Mouse (Mus musculus) hindbrain, embryonic 11.5 days (tissue): ENCODE results near the gene Pigk. TPM values are rescaled to one million over a fixed set of nuclear protein-coding genes. Genes with fewer than 3 reads are reported as not detected.

Source experiments
- ATAC-seq: fragments of 200-750 bp; cut with Nextera tagmentation; 2 replicates; pipeline ENCODE4 v1.8.0; 2017; ENCODE audit warnings: mild to moderate bottlenecking, moderate TSS enrichment, moderate library complexity; ENCODE audit not compliant: low FRiP score
- DNase-seq: peaks from one replicate; pipeline ENCODE4 v3.0.0-alpha.2; 2015; ENCODE audit warnings: low spot score
- H3K27ac ChIP-seq: fragments of 300-500 bp; sonication (generic); 2 replicates; pipeline ENCODE4 v1.5.1; 2014; ENCODE audit warnings: mild to moderate bottlenecking, low read depth, low read length
- H3K27me3 ChIP-seq: fragments of 300-500 bp; sonication (generic); 2 replicates; pipeline ENCODE4 v1.6.1; 2014; ENCODE audit warnings: mild to moderate bottlenecking, low read length, moderate library complexity, mixed read lengths; ENCODE audit not compliant: control insufficient read depth, insufficient read depth
- H3K36me3 ChIP-seq: fragments of 300-500 bp; sonication (generic); 2 replicates; pipeline ENCODE4 v1.6.1; 2014; ENCODE audit warnings: mild to moderate bottlenecking, low read length, moderate library complexity, mixed read lengths; ENCODE audit not compliant: control insufficient read depth, insufficient read depth
- H3K4me1 ChIP-seq: fragments of 300-500 bp; sonication (generic); replicated peaks from 2 replicates; pipeline ENCODE4 v1.6.1; 2014; ENCODE audit warnings: low read length, mixed read lengths; ENCODE audit not compliant: control insufficient read depth, insufficient read depth
- H3K4me2 ChIP-seq: fragments of 300-500 bp; sonication (generic); replicated peaks from 2 replicates; pipeline ENCODE4 v1.6.1; 2014; ENCODE audit warnings: mild to moderate bottlenecking, low read depth, low read length
- H3K4me3 ChIP-seq: fragments of 300-500 bp; sonication (generic); 2 replicates; pipeline ENCODE4 v1.5.1; 2014; ENCODE audit warnings: low read depth, low read length
- H3K9ac ChIP-seq: fragments of 300-500 bp; sonication (generic); 2 replicates; pipeline ENCODE4 v1.6.1; 2014; ENCODE audit warnings: low read depth, low read length
- H3K9me3 ChIP-seq: fragments of 300-500 bp; sonication (generic); 2 replicates; pipeline ENCODE4 v1.6.1; 2016; ENCODE audit warnings: low read length; ENCODE audit not compliant: control insufficient read depth
- WGBS: fragments of 180-500 bp; shearing (Covaris S2); extraction: QIAGEN DNeasy Blood & Tissue Kit; methylation state at CpG from one replicate; pipeline ENCODE4 v1.1.7; 2014; 5-methylcytosine and 5-hydroxymethylcytosine counted together
- polyA plus RNA-seq: library from polyadenylated mRNA; unstranded; fragments of >200 nt; fragmentation: Nextera tagmentation; extraction: Ambion mirVana; gene quantifications from 2 replicates; pipeline ENCODE4 v1.2.1, GENCODE M21; 2014

The Pigk gene
- polyA plus RNA-seq, 1 experiment from 2014 or later = 58.3 TPM

DNA sequence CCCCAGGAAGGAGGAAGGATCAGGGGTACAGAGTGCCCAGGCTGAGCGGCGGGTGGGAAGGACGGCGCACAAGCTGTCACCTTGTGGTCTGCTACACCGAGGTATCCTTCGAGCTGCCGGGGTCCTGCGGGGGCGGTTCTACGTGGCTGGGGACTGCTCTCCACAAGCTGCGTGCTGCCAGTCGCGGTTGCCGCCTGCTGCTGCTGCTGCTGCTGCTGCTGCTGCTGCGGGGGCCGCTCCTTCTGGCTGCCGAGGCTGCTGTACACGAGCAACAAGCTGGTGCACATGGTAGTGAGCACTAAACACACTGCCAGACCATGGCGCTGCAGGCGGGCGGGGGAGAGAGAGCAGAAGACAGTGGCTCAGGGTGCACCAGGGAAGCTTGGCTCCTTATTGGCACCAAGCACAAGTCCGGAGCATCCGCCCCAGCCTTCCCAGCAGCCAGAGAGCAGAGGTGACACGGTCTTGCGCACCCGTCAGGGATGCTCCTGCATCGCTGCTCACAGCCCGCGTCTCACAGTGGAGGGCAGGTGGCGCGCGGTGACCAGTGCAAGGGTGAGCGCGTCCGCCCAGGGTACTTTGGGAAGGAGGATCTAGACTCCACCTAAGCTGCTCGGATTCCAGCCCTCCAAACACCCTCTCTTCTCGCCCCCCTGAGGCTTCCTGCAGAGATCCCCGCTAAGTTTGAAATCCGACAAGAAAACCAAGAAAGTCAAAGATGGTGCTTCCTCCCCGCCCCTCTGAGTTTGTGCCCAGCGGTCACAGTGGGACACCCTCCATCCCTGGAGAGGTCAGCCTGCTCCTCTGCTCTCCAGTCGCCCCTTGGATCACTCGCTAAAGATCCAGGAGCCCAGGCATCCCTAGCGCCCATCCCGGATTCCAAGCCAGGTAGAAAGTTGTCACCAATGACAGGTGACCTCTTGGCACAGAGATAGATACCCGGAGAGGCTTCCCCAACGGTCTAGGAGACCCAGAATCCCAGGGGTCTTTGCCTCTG lies 267.4 kb downstream of the Pigk start:
- ATAC-seq (peak; percentile 79), DNase-seq (peak; percentile 59)
- Histone ChIP-seq H3K9me3 (no peaks in the 10 kb centered on the region), H3K9ac (peak overlapping the region; percentile 62), H3K4me2 (peak overlapping the region; percentile 86), H3K36me3 (no peaks in the 10 kb centered on the region), H3K27me3 (peaks cover 4% of the 10 kb centered on the region), H3K27ac (no peak overlapping the region), H3K4me3 (peak overlapping the region; percentile 56), H3K4me1 (no peaks in the 10 kb centered on the region; the same call in 1 of the 2 replicates)
- under 1% methylated on average over 47 of the region's 47 CpGs for WGBS

- Histone ChIP-seq H3K27ac (no peak within 1 kb of the TSS), H3K9me3 (no peaks in the 10 kb centered on the region), H3K27me3 (peaks cover 4% of the 10 kb centered on the region), H3K36me3 (no peaks in the 10 kb centered on the region), H3K4me1 (no peaks in the 10 kb centered on the region), H3K4me3 (peak within 1 kb of the TSS; percentile 56), H3K4me2 (peak within 1 kb of the TSS; percentile 86), H3K9ac (peak within 1 kb of the TSS; percentile 62)
- WGBS = under 1% methylated on average over 17 of the region's 17 CpGs
- peak; percentile 76 for DNase-seq
- peak; percentile 67 for ATAC-seq
Observed at GRCm38 (mm10) chr3:152981988-152982387, 268.1 kb downstream of the Pigk start, which contains the start of gene St6galnac5. St6galnac5 (minus strand) TSS chr3:152982246.

DNA sequence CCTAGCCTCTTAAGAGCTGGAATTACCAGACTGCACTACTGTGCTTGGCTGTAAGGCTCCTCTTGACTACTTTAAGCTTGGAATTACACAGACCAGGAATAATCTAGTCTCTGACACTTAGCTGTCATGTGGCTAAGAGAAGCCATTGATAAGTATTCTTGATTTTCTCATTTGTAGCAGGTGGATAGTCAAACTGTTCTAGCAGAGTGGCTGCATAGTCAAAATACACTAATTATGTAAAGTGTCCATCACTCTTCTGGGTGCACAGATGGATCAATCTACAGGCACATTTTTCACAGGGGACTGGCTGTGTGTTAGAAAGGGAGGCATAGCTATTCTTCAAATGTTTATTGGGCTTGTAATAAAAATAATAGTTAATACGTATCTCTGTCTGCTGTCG lies 276.9 kb downstream of the Pigk start:
- H3K4me3 ChIP-seq = no peak overlapping the region
- no peaks in the 10 kb centered on the region for H3K9me3 ChIP-seq
- H3K4me1 ChIP-seq = no peaks in the 10 kb centered on the region
- no peaks in the 10 kb centered on the region for H3K27me3 ChIP-seq
- 90% methylated on average over 2 of the region's 2 CpGs for WGBS
- H3K27ac ChIP-seq = no peak overlapping the region
- ATAC-seq (no peak), DNase-seq (no peak)
- H3K4me2 ChIP-seq = no peak overlapping the region
- no peak overlapping the region for H3K9ac ChIP-seq
- H3K36me3 ChIP-seq = no peaks in the 10 kb centered on the region

GRCm38 (mm10) chr3:152993608-152994007 lies 279.7 kb downstream of the Pigk start:
- Histone ChIP-seq H3K4me3 (no peak overlapping the region), H3K9ac (no peak overlapping the region), H3K36me3 (no peaks in the 10 kb centered on the region), H3K4me2 (no peak overlapping the region), H3K27me3 (no peaks in the 10 kb centered on the region), H3K9me3 (no peaks in the 10 kb centered on the region), H3K4me1 (no peaks in the 10 kb centered on the region), H3K27ac (no peak overlapping the region)
- WGBS = 65% methylated on average over 5 of the region's 5 CpGs
- DNase-seq (no peak), ATAC-seq (no peak)

DNA sequence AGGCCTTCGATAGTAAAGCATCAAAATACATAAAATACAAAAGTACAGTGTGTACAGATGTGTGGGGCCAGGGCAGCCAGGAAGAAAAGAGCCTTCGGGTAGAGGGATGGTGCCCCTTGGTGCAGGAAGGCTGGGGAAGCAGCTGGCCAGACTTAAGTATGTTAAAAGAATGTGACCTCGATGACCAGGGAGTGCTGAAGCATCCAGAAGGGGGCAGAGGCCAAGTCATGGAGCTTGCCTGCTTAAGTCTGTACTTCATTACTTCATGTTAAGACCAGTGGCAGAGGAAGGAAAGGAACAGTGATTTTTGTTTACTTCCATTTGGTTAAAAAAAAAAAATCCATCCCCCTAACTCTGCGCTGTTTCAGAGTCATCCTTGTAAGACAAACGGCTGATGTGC lies 284.2 kb downstream of the Pigk start:
- Histone ChIP-seq H3K9me3 (no peaks in the 10 kb centered on the region), H3K27ac (no peak overlapping the region)

GRCm38 (mm10) chr3:152998901-152999300 lies 285.0 kb downstream of the Pigk start:
- H3K36me3 ChIP-seq = no peaks in the 10 kb centered on the region
- DNase-seq (peak; percentile 15), ATAC-seq (0 out of 2 replicates have a peak, but pooled peaks have one; percentile 19)
- no peak overlapping the region for H3K9ac ChIP-seq
- H3K9me3 ChIP-seq = no peaks in the 10 kb centered on the region
- H3K4me1 ChIP-seq = no peaks in the 10 kb centered on the region
- no peaks in the 10 kb centered on the region for H3K27me3 ChIP-seq
- no peak overlapping the region for H3K27ac ChIP-seq
- 63% methylated on average over 5 of the region's 5 CpGs for WGBS
- H3K4me2 ChIP-seq = no peak overlapping the region
- no peak overlapping the region for H3K4me3 ChIP-seq

More for the DNA sequence above, 284.2 kb downstream of the Pigk start:
- no peaks in the 10 kb centered on the region for H3K36me3 ChIP-seq
- WGBS = 58% methylated on average over 5 of the region's 5 CpGs
- H3K9ac ChIP-seq = no peak overlapping the region
- no peak overlapping the region for H3K4me2 ChIP-seq
- no peak overlapping the region for H3K4me3 ChIP-seq
- DNase-seq (no peak), ATAC-seq (no peak)
- H3K27me3 ChIP-seq = no peaks in the 10 kb centered on the region
- no peaks in the 10 kb centered on the region for H3K4me1 ChIP-seq

DNA sequence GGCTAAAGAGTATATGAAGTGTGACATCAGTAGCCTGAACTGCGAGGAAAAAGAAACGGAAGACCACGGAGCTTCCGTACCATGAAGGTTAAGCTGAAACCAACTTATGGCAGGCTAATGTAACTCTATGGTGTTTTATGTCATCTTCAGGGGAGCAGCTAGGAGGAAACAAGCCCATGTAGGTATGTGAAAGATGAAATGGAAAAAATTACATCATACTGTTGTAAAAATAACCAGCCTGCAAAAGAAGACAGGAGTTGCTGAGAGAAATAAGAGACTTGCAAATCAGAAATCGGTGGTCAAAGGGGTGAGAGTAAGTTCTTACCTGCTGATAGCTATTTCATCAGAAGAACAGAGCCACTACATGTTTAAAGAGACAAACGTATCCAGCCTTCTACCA lies 293.0 kb downstream of the Pigk start:
- Histone ChIP-seq H3K27me3 (no peaks in the 10 kb centered on the region), H3K36me3 (no peaks in the 10 kb centered on the region), H3K4me1 (no peaks in the 10 kb centered on the region), H3K4me3 (no peak overlapping the region), H3K9me3 (no peaks in the 10 kb centered on the region), H3K27ac (no peak overlapping the region), H3K4me2 (no peak overlapping the region), H3K9ac (no peak overlapping the region)
- ATAC-seq (no peak), DNase-seq (no peak)
- WGBS = 94% methylated on average over 6 of the region's 6 CpGs

DNA sequence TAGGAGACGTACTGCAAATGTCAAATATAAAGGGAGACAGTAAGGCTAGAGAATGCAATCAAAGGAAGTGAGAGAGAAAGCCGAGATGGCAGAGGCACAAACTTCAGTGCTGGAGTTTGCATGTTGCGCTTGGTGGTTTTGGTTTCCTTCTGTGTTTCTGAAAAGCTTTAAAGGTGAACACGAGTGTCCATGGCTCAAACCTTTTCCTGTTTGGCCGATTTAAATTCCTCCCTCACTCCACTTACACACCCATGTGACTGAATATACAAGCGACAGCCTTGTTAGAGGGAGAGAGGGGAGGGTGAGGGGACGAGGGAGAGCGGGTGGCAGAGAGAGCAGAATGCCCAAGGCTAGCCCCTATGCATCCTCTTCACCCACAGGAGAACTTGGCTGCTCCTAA lies 302.5 kb downstream of the Pigk start:
- Histone ChIP-seq H3K4me2 (no peak overlapping the region), H3K36me3 (no peaks in the 10 kb centered on the region), H3K9me3 (no peaks in the 10 kb centered on the region), H3K4me1 (no peaks in the 10 kb centered on the region), H3K27me3 (no peaks in the 10 kb centered on the region), H3K27ac (no peak overlapping the region), H3K4me3 (no peak overlapping the region), H3K9ac (no peak overlapping the region)
- no peak for ATAC-seq
- no peak for DNase-seq
- WGBS = 76% methylated on average over 8 of the region's 8 CpGs

DNA sequence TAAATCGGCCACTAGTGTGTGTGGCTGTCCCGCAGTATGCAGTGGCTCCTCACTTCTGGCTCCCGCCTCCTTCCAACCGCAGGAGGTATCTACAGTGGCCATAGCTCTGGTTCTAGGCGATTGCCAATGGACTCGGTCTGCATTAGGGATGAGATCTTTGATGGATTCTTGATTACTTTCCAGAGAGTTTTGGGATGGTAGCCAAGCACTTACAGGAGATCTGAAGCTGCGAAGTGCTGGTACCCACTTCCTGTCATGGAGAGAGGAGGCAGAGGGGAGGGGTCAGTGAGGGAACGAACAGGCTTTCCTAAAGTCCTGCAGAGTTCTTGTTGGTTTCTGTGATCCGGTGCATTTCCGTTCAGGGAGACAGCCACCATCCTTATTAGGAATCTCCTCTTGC lies 304.2 kb downstream of the Pigk start:
- ATAC-seq = no peak
- DNase-seq = no peak
- Histone ChIP-seq H3K9me3 (no peaks in the 10 kb centered on the region), H3K36me3 (no peaks in the 10 kb centered on the region), H3K4me3 (no peak overlapping the region), H3K4me2 (no peak overlapping the region), H3K4me1 (no peaks in the 10 kb centered on the region), H3K9ac (no peak overlapping the region), H3K27ac (no peak overlapping the region), H3K27me3 (no peaks in the 10 kb centered on the region)
- WGBS = 87% methylated on average over 10 of the region's 10 CpGs
